Mouse (Mus musculus) naive thymus-derived CD4-positive, alpha-beta T cell, adult 2 months (primary cell): ENCODE results near the gene Socs3.
A peak's percentile ranks its signal among the peaks of the same experiment; 100 is the strongest.

Experiments used
- DNase-seq: peaks from one replicate; pipeline ENCODE4 v3.0.0-alpha.2; 2011; ENCODE audit warnings: low read depth

Gene Socs3

GRCm38 (mm10) chr11:117972656-117973558 lies 3.1 kb upstream of the Socs3 start:
- no peak for DNase-seq

DNA sequence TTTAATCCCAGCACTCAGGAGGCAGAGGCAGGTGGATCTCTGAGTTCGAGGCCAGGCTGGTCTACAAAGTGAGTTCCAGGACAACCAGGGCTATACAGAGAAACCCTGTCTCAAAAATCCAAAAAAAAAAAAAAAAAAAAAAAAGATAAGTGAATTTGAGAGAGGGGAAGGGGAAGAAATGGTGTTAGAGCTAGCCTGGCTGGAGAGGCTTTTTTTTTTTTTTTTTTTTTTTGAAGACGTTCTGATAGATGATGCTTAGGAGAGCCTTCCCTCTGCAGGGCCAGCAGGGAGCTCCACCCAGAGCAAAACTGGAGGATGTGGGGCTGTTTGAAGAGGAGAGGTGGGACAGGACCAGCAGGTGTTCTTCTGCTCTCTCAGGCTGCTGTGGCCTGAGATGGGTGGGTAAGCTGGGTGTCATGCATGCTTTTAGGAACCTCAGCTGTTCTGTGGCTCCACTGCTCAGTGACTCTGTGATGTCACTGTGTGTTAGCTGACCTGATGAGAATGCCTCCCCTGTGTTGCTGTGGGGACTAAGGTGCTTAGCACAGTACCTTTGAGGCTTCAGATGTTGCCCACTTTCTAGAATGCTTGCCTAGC lies 1.9 kb upstream of the Socs3 start:
- no peak for DNase-seq

DNA sequence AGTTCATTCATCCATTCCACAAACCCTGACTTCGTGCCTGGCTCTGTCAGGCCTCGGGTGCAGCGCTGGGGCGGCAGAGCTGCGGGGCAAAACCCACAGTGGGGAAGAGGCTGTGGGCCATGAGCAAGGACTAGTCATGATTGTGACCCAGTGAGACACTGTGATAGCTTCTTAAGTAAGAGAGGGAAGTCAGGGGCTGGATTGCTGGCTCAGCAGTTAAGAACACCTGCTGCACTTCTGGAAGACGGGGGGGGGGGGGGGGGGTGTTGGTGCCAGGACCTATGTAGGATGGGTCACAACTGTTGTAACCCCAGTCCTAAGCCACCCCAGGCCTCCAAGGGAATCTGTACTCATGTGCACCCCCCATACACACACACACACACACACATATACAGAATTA lies 1.3 kb upstream of the Socs3 start:
- DNase-seq, result no peak

- DNase-seq, result peak; percentile 86
These were observed 525 bp downstream of the Socs3 start for GRCm38 (mm10) chr11:117969100-117969944.

DNA sequence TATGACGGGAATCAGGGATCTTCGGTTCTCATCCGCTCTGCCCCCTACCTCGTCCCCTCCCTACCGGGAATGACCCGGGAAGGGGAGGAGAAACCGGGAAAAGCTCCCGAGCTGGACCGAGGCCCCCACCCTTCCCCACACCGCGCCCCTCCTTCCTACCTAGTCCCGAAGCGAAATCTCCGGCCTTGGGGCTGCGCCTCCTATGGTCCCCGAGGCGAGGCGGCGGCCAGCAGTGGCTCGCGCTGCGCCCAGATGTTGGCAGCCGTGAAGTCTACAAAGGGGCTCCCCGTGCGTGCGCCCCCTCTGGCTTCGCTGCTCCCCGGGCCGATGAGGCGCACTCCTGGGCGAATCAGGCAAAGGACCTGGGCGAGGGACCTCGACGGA lies 1.1 kb downstream of the Socs3 start:
- DNase-seq, result no peak

- DNase-seq, result peak; percentile 74
These were observed 1.7 kb downstream of the Socs3 start for GRCm38 (mm10) chr11:117968016-117968671.

DNA sequence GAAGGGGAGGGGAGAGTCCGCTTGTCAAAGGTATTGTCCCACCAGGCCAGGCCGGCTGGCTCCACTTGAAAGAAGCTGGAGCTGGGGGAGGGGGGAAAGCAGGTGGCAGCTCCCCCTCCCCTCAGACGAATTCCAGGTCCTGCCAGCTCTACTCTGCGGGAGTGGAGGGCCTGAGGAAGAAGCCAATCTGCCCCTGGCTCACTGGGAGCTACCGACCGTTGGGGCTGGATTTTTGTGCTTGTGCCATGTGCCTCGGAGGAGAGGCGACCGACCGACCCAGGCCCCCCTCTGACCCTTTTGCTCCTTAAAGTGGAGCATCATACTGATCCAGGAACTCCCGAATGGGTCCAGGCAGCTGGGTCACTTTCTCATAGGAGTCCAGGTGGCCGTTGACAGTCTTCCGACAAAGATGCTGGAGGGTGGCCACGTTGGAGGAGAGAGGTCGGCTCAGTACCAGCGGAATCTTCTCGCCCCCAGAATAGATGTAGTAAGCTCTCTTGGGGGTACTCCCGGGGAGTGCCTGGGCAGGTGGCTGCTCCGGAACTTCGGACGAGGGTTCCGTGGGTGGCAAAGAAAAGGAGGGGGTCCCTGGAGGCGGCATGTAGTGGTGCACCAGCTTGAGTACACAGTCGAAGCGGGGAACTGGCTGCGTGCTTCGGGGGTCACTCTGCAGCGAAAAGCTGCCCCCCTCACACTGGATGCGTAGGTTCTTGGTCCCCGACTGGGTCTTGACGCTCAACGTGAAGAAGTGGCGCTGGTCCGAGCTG lies 2.4 kb downstream of the Socs3 start:
- DNase-seq, result no peak

GRCm38 (mm10) chr11:117966506-117967100 lies 3.2 kb downstream of the Socs3 start:
- DNase-seq, result no peak

- DNase-seq, result peak; percentile 77
These were observed 4.3 kb downstream of the Socs3 start for GRCm38 (mm10) chr11:117965561-117965981.

- no peak for DNase-seq
These were observed 4.8 kb downstream of the Socs3 start for GRCm38 (mm10) chr11:117965052-117965451.

DNA sequence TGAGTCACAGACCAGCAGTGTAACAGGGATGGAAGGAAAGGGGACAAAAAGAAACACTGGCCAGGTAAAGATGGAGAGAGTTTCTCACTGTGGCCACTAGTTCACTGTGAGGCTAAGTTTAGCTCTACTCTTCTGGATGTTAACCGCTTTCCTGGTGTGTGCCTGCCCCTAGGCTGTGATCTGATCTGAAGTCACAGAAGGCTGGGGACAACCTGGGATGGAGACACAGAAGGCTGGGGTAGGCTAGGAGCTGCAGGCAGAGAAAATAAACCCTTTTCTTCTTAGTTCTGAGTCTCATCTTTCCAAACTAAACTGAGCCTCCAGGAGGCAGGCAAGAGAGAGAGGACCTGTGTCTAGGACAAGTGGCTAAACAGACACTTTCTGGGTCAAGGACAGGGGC lies 5.6 kb downstream of the Socs3 start:
- DNase-seq, result peak; percentile 49

GRCm38 (mm10) chr11:117963872-117964271 lies 6.0 kb downstream of the Socs3 start:
- no peak for DNase-seq

DNA sequence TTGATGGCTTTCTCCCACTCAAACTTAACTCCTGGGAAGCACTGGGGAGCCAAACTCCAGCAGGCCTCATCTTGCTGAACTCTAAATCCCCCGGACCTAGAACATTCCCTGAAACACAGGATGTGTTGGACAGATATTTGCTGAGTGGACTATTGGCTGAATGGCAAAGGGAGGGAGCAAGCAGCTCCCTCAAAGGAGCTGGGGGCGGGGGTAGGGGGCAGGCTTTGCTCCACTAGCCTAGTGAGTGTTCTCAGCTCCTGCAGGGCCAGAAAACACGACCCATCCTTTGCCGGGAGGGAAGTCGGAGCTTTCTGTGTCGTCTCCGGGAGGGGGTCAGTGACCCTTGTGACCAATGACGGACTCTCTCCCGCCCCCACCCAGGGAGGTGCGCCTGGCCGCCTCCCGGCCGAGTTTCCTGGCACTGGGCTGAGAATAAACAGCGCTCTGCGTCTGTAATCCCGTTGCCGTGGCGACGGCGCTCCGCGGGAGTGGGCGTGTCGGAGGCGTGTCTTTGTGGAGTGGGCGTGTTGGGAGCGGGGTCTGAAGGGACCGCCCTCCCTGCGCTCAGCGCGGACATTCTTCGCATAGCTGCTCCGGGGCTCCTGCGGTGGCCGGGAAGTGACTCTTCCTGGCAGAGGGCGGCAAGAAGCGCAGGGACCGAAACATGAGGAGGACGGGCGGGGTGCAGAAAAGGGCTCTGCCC lies 6.6 kb downstream of the Socs3 start:
- DNase-seq, result peak; percentile 96

GRCm38 (mm10) chr11:117962228-117963067 lies 7.4 kb downstream of the Socs3 start:
- no peak for DNase-seq

DNA sequence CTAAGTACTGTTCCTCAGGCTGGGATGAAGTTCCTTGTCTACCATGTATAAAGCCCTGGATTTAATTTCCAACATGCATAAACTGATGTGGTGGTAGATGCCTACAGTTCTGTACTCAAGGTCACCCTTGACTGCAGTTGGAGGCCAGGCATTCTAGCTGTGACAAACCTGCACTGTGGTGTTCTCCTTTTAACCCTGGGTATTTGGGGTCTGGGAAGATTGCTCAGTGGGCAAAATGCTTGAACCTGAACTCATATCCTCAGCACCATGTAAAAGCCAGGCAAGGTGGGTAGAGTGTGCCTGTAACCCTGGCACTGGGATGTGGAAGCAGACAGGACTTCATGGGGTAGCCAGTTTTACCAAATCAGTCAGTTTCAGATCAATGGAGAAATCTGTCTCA lies 9.2 kb downstream of the Socs3 start:
- no peak for DNase-seq

DNA sequence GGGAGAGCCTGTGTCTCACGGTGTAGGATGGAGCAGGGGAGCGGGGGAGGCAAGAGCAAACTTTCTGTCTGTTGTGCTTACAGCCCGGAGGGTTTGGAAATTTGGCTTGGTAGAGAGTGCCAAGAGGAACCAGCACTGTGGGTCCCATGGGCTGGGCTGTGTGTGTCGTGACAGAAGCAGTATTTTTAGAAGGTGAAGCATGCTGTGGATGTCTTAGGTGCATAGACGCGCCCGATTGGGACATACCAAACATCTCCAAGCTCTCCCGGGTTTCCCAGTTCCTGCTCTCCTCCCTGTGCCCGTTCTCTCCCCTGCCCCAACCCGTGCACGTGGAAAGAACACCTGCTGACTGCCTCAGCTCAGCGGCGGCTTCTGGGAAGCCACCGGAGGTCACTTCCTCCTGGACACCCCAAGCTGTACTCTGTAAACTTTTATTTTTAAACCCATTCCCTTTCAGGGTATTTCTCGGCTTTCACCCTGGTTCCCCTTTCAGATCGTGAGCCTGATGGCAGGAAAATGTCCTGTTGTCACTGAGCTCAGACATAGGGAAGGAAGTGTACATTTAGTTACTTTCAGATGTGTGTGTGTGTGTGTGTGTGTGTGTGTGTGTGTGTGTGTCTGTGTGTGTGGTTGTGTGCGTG lies 10.0 kb downstream of the Socs3 start:
- DNase-seq, result peak; percentile 64

GRCm38 (mm10) chr11:117959166-117959565 lies 10.7 kb downstream of the Socs3 start:
- no peak for DNase-seq

DNA sequence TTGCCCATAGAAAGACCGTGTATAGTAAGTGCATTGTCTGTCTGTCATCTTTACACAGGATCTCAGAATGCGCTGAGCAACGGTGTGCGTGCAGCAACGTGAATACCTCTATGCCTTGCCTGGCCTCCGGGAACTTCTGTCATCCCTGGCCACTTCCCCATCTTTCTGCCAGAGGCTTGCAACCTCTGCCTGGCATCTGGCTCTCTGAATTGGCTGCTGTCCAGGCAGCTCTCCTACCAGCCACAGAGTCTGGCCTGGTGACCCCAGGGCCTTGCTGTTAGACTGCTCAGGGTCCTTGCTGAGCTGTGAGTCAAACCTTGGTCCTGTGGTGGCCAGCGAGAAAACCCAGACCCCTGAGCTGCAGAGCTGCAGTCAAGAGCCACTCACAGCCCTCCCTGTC lies 11.7 kb downstream of the Socs3 start:
- DNase-seq, result no peak

GRCm38 (mm10) chr11:117955621-117956020 lies 14.2 kb downstream of the Socs3 start:
- no peak for DNase-seq
